Mouse (Mus musculus): ENCODE measurements around the gene Acsl5. TPM values are rescaled to one million over a fixed set of nuclear protein-coding genes. Genes with fewer than 3 reads are reported as not detected.

Acsl5 gene
- polyA plus RNA-seq, 1 experiment from 2014 or later: 9.9 TPM

DNA sequence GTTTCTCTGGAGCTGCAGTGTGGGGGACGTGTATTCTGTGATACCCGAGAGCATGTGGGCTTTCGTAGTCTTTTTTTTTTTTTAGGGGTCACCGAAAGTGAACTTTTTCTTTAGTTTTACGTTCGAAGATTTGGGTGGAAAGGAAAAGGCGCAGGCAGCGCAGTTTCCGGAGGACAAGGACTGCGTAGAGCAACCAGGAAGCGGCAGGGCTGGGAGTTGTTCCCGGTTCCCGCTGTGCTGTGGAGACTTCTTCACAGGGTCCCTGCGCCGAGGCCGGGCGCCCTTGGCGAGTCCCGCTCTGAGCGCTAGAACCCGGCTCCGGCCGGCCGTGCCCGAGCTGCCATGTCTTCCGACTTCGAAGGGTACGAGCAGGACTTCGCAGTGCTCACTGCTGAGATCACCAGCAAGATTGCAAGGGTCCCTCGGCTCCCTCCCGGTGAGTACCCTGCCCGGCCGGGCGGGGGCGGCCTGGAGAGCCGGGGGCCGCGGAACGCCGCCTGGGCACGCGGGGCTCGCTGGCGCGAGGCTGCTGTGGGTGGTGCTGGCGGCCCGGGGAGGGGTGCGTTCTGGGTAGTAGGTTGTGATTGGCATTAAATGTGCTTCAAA lies 64.5 kb downstream of the Acsl5 start, which contains the start of gene Vti1a:
Vti1a (plus strand) TSS at position 187 of the 606 bp plus-strand sequence.
- Histone ChIP-seq H3K27me3 (no peaks in the 10 kb centered on the region), H3K4me1 (replicated peaks) (peaks cover 44% of the 10 kb centered on the region), H3K9ac (replicated peaks) (peak within 1 kb of the TSS; percentile 84), H3K27ac (peak within 1 kb of the TSS; percentile 83), H3K9me3 (no peaks in the 10 kb centered on the region), H3K4me3 (replicated peaks) (peak within 1 kb of the TSS; percentile 87), H3K36me3 (peaks cover 12% of the 10 kb centered on the region), H3K4me2 (replicated peaks) (peak within 1 kb of the TSS; percentile 90)
- WGBS: under 1% methylated on average over 48 of the region's 48 CpGs
- ATAC-seq: peak; percentile 97

- WGBS: 66% methylated on average over 10 of the region's 10 CpGs
Measured at GRCm38 (mm10) chr19:55316901-55317300, 65.2 kb downstream of the Acsl5 start.

DNA sequence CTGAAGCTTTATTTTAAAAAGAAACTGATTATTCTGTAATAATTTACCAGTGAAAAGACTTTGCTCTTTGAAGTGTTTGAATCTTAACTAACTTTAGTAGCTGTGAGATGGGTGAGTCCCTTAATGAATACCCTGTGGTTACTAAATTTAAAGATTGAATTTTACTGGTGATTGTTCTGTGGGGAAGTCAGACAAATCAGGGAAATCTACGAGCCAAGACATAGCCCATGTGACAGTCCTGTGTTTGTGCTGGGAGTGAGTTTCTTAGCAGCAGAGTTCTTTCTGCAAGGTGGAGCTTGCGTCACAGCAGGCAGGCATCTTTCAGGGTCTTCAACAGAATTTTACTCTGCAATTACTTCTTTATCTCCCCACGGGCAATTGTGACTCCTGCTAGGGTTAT lies 67.3 kb downstream of the Acsl5 start:
- H3K4me3 ChIP-seq (replicated peaks): no peak overlapping the region
- no peaks in the 10 kb centered on the region for H3K27me3 ChIP-seq
- H3K27ac ChIP-seq: no peak overlapping the region
- H3K4me1 ChIP-seq (replicated peaks): peaks cover 29% of the 10 kb centered on the region
- ATAC-seq: no peak
- 92% methylated on average over 3 of the region's 3 CpGs for WGBS
- H3K9me3 ChIP-seq: no peaks in the 10 kb centered on the region
- no peak overlapping the region for H3K4me2 ChIP-seq (replicated peaks)
- H3K9ac ChIP-seq (replicated peaks): no peak overlapping the region
- H3K36me3 ChIP-seq: peaks cover 19% of the 10 kb centered on the region

More at GRCm38 (mm10) chr19:55316901-55317300, 65.2 kb downstream of the Acsl5 start:
- H3K4me2 ChIP-seq (replicated peaks): peak overlapping the region; percentile 90
- H3K4me1 ChIP-seq (replicated peaks): peaks cover 44% of the 10 kb centered on the region
- ATAC-seq: no peak
- no peaks in the 10 kb centered on the region for H3K9me3 ChIP-seq
- peaks cover 5% of the 10 kb centered on the region for H3K36me3 ChIP-seq
- H3K9ac ChIP-seq (replicated peaks): no peak overlapping the region
- no peak overlapping the region for H3K27ac ChIP-seq
- H3K27me3 ChIP-seq: no peaks in the 10 kb centered on the region
- peak overlapping the region; percentile 87 for H3K4me3 ChIP-seq (replicated peaks)

DNA sequence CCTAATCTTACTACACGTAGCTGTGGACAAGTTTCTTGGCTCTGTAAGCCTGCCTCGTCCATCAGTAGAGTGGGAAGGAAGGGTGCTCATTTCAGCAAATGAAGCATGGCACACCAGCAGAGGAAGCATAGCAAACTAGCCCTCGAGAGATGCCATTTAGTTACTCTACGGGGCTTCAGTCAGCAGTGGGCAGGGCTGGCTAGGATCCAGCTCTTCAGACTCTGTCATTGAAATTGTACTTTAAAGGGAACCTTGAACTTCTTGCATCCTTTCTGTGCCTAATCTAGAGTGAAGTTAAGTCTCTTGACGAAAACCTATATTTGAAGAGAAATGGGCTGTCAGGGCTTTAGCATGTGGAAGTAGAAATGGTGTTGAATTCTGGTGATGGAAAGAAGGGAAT lies 67.8 kb downstream of the Acsl5 start:
- no peak overlapping the region for H3K9ac ChIP-seq (replicated peaks)
- H3K4me3 ChIP-seq (replicated peaks): no peak overlapping the region
- no peaks in the 10 kb centered on the region for H3K9me3 ChIP-seq
- H3K4me1 ChIP-seq (replicated peaks): peaks cover 24% of the 10 kb centered on the region
- H3K4me2 ChIP-seq (replicated peaks): no peak overlapping the region
- WGBS: 86% methylated on average over 5 of the region's 5 CpGs
- no peak for ATAC-seq
- H3K27me3 ChIP-seq: no peaks in the 10 kb centered on the region
- H3K27ac ChIP-seq: no peak overlapping the region
- H3K36me3 ChIP-seq: peaks cover 19% of the 10 kb centered on the region

- Histone ChIP-seq H3K27me3 (no peaks in the 10 kb centered on the region), H3K36me3 (peaks cover 28% of the 10 kb centered on the region), H3K4me1 (replicated peaks) (peaks cover 4% of the 10 kb centered on the region), H3K9me3 (no peaks in the 10 kb centered on the region), H3K27ac (no peak overlapping the region), H3K4me2 (replicated peaks) (no peak overlapping the region), H3K9ac (replicated peaks) (no peak overlapping the region), H3K4me3 (replicated peaks) (no peak overlapping the region)
- WGBS: 95% methylated on average over 8 of the region's 8 CpGs
- ATAC-seq: no peak
Measured at GRCm38 (mm10) chr19:55322604-55323003, 70.9 kb downstream of the Acsl5 start.

DNA sequence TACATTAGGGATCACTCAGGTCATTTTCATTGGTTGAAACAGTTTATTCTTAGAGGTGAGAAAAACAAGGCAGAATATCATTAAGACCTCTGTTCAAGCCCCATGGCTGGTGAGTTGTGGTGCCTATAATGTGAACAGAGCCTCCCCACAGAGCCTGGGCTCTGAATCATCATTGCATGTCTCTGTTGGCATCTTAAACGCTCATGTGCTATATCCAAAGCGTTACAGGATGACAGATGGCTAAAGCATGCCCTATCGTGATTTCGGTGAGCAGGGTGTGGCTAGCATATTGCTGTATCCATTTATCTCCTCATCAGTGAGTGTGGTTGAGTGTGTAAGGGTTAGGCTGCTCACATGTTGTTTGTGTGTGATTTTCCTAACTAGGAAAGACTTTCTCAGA lies 75.8 kb downstream of the Acsl5 start:
- Histone ChIP-seq H3K27ac (no peak overlapping the region), H3K4me2 (replicated peaks) (no peak overlapping the region), H3K27me3 (no peaks in the 10 kb centered on the region), H3K9ac (replicated peaks) (no peak overlapping the region), H3K36me3 (peaks cover 61% of the 10 kb centered on the region), H3K4me3 (replicated peaks) (no peak overlapping the region), H3K9me3 (no peaks in the 10 kb centered on the region), H3K4me1 (replicated peaks) (no peaks in the 10 kb centered on the region)
- ATAC-seq: no peak
- 92% methylated on average over 4 of the region's 4 CpGs for WGBS

DNA sequence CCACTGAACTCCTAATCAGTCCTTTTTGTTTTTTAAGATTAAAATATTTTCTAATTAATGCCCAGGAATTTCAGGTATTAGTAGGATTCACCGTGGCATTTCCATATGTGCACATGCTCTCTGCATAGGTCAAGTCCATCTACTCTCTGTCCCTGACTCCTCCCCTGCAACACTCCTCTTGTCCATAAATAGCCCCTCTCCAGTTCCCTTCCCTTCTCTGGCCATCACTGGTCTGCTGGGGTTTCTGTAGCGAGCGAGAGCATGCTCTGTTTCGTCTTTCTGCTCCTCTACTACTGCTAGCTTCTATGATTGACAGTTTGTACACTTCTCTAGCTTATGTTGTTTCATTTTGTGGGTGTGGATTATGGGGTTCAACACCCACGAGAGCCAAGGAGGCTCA lies 80.0 kb downstream of the Acsl5 start:
- peaks cover 38% of the 10 kb centered on the region for H3K36me3 ChIP-seq
- ATAC-seq: no peak
- H3K4me2 ChIP-seq (replicated peaks): no peak overlapping the region
- peaks cover 8% of the 10 kb centered on the region for H3K4me1 ChIP-seq (replicated peaks)
- H3K27ac ChIP-seq: no peak overlapping the region
- no peaks in the 10 kb centered on the region for H3K9me3 ChIP-seq
- H3K9ac ChIP-seq (replicated peaks): no peak overlapping the region
- no peaks in the 10 kb centered on the region for H3K27me3 ChIP-seq
- no peak overlapping the region for H3K4me3 ChIP-seq (replicated peaks)
- WGBS: 91% methylated on average over 5 of the region's 5 CpGs

DNA sequence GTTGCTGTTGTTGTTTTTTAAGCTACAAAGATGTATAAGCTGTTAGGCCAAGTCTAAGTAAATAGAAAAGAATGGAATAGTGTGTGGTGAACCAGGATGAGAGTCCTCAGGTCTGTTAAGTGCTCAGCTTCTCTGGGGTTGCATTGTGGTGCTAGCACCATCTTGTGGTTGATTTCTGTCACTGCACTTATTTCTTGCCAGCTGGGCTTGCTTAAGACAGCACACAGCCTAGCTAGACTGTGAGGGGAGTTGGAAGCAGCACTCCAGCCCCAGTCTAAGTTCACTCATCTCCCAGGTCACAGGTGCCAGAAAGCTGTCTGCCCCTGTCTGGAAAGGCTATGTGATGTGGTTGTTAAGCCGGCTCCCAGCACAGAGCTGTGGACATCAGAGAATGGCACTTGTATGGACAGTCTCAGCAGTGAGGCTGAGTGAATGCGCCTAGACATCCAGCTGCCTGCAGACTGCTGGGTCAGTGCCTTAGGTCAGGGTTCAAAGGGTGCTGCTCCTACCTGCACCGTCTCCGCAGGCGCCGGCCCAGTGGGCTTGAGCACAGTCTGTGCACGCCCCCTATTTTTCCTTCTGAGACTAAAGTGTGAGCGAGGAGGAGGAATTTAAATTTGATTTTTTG lies 81.0 kb downstream of the Acsl5 start:
- H3K9ac ChIP-seq (replicated peaks): no peak overlapping the region
- H3K4me3 ChIP-seq (replicated peaks): no peak overlapping the region
- peaks cover 35% of the 10 kb centered on the region for H3K36me3 ChIP-seq
- no peaks in the 10 kb centered on the region for H3K27me3 ChIP-seq
- ATAC-seq: peak; percentile 82
- no peak overlapping the region for H3K4me2 ChIP-seq (replicated peaks)
- no peaks in the 10 kb centered on the region for H3K9me3 ChIP-seq
- H3K27ac ChIP-seq: no peak overlapping the region
- peaks cover 13% of the 10 kb centered on the region for H3K4me1 ChIP-seq (replicated peaks)
- WGBS: 93% methylated on average over 8 of the region's 8 CpGs

DNA sequence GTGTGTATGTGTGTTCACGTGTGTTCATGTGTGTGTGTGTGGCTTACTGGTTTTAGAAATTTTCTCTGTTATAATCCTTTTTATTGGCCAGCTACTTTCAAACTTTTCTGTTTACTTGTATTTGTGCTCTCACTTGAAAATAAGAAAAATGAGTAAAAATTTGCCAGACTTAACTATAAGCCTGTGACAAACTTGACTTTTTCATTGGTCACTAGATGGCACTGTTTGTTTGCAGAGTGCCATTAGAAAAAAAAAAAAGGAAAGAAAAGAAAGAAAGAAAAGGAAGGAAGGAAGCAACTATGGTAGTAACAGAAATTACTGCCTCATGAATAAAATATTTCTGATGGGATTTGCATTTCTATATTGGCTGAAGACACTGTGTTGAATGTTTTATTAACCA lies 84.1 kb downstream of the Acsl5 start:
- no peak for ATAC-seq
- WGBS: 95% methylated on average over 1 of the region's 1 CpGs

DNA sequence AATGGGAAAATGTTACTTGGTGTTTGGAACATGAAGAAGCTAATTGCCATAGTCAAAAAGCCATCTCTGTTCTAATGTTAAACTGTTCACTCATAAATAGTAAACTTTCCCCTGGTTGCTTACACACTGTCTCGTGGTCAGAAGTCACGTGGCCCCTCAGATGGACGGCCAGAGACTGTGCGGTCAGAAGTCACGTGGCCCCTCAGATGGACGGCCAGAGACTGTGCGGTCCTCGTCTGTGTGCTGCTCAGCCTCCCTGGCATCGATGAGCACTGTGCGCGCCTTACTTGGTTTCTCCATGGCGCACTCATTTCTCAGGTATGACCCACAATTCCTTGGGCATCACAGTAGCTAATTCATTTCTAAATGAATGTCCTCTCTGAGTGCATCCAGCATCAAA lies 84.7 kb downstream of the Acsl5 start:
- no peaks in the 10 kb centered on the region for H3K27me3 ChIP-seq
- peaks cover 4% of the 10 kb centered on the region; the same call in 1 of the 2 replicates for H3K36me3 ChIP-seq
- 80% methylated on average over 12 of the region's 12 CpGs for WGBS
- H3K9ac ChIP-seq (replicated peaks): no peak overlapping the region
- peaks cover 22% of the 10 kb centered on the region for H3K4me1 ChIP-seq (replicated peaks)
- ATAC-seq: 0 out of 2 replicates have a peak, but pooled peaks have one; percentile 54
- H3K27ac ChIP-seq: peak overlapping the region; percentile 59
- no peaks in the 10 kb centered on the region for H3K9me3 ChIP-seq
- no peak overlapping the region for H3K4me3 ChIP-seq (replicated peaks)
- H3K4me2 ChIP-seq (replicated peaks): no peak overlapping the region

More for the DNA sequence above, 84.1 kb downstream of the Acsl5 start:
- Histone ChIP-seq H3K9ac (replicated peaks) (no peak overlapping the region), H3K9me3 (no peaks in the 10 kb centered on the region), H3K4me2 (replicated peaks) (no peak overlapping the region), H3K4me1 (replicated peaks) (peaks cover 22% of the 10 kb centered on the region), H3K4me3 (replicated peaks) (no peak overlapping the region), H3K27me3 (no peaks in the 10 kb centered on the region), H3K27ac (no peak overlapping the region), H3K36me3 (peaks cover 8% of the 10 kb centered on the region)

GRCm38 (mm10) chr19:55337066-55337465 lies 85.3 kb downstream of the Acsl5 start:
- Histone ChIP-seq H3K4me2 (replicated peaks) (no peak overlapping the region), H3K4me1 (replicated peaks) (peaks cover 22% of the 10 kb centered on the region), H3K27ac (no peak overlapping the region), H3K9ac (replicated peaks) (no peak overlapping the region), H3K9me3 (no peaks in the 10 kb centered on the region), H3K27me3 (no peaks in the 10 kb centered on the region), H3K4me3 (replicated peaks) (no peak overlapping the region), H3K36me3 (no peaks in the 10 kb centered on the region)
- ATAC-seq: no peak
- WGBS: 70% methylated on average over 9 of the region's 9 CpGs

DNA sequence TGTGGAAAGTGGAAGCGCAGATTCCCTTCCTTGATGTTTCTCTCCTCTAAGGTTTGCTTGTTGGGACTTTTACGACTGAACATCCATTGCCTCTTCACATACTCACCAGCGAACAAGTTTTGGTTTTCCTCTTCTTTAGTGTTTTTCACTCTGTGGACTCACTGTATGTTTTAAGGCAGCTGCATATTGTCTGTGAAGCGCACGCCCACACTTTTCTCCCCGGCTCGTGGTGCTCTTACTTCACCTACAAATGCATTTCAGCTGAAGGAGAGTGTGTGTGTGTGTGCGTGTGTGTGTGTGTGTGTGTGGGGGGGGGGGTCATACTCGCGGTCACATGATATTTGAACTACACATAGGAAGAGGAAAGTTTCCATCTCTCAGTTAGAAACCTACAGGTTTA lies 85.9 kb downstream of the Acsl5 start:
- peaks cover 22% of the 10 kb centered on the region for H3K4me1 ChIP-seq (replicated peaks)
- H3K9ac ChIP-seq (replicated peaks): no peak overlapping the region
- no peaks in the 10 kb centered on the region for H3K27me3 ChIP-seq
- H3K9me3 ChIP-seq: no peaks in the 10 kb centered on the region
- ATAC-seq: no peak
- no peak overlapping the region for H3K4me2 ChIP-seq (replicated peaks)
- no peak overlapping the region for H3K27ac ChIP-seq
- WGBS: 90% methylated on average over 10 of the region's 10 CpGs
- H3K36me3 ChIP-seq: no peaks in the 10 kb centered on the region
- no peak overlapping the region for H3K4me3 ChIP-seq (replicated peaks)
